Mouse (Mus musculus) forebrain, postnatal 0 days (tissue): ENCODE measurements at regions not wholly inside any gene's neighbourhood (a gene's known extent, or its start where the extent isn't known, plus 50 kb on each side); places are given as distances from the start of the nearest gene placed in this dataset.

Experiments
- ATAC-seq: fragments of 200-750 bp; cut with Nextera tagmentation; 2 replicates; pipeline ENCODE4 v1.8.0; 2017; ENCODE audit warnings: mild to moderate bottlenecking, moderate library complexity
- DNase-seq: peaks from one replicate; pipeline ENCODE4 v3.0.0-alpha.2; 2015
- H3K27ac ChIP-seq: fragments of 300-500 bp; sonication (generic); 2 replicates; pipeline ENCODE4 v1.5.1; 2014; ENCODE audit warnings: low read depth, mild to moderate bottlenecking, antibody characterized with exemption, low read length, moderate library complexity, mixed read lengths
- H3K27me3 ChIP-seq: fragments of 300-500 bp; sonication (generic); 2 replicates; pipeline ENCODE4 v1.6.1; 2014; ENCODE audit warnings: mild to moderate bottlenecking, low read length, mixed read lengths; ENCODE audit not compliant: insufficient read depth
- H3K36me3 ChIP-seq: fragments of 300-500 bp; sonication (generic); 2 replicates; pipeline ENCODE4 v1.6.1; 2014; ENCODE audit warnings: mild to moderate bottlenecking, moderate library complexity; ENCODE audit not compliant: insufficient read depth
- H3K4me1 ChIP-seq: fragments of 300-500 bp; sonication (generic); 2 replicates; pipeline ENCODE4 v1.6.1; 2014; ENCODE audit warnings: antibody characterized with exemption; ENCODE audit not compliant: insufficient read depth
- H3K4me2 ChIP-seq: fragments of 300-500 bp; sonication (generic); 2 replicates; pipeline ENCODE4 v1.6.1; 2014; ENCODE audit warnings: low read depth, mild to moderate bottlenecking, moderate library complexity
- H3K4me3 ChIP-seq: fragments of 300-500 bp; sonication (generic); 2 replicates; pipeline ENCODE4 v1.5.1; 2014; ENCODE audit warnings: low read depth, low read length, mixed read lengths
- H3K9ac ChIP-seq: fragments of 300-500 bp; sonication (generic); 2 replicates; pipeline ENCODE4 v1.6.1; 2014; ENCODE audit warnings: mild to moderate bottlenecking
- H3K9me3 ChIP-seq: fragments of 300-500 bp; sonication (generic); 2 replicates; pipeline ENCODE4 v1.6.1; 2016; ENCODE audit warnings: low read length
- CTCF ChIP-seq: sonication (generic); IDR thresholded peaks from 2 replicates; pipeline ENCODE4 v1.5.1; 2016; ENCODE audit warnings: antibody characterized with exemption, control low read depth, low read depth
- WGBS: fragments of 180-500 bp; shearing (Covaris S2); extraction: QIAGEN DNeasy Blood & Tissue Kit; methylation state at CpG from one replicate; pipeline ENCODE4 v1.1.7; 2014; 5-methylcytosine and 5-hydroxymethylcytosine counted together

- ATAC-seq (no peak), DNase-seq (no peak)
- no peak for TF ChIP-seq CTCF
- H3K36me3 ChIP-seq: no peaks in the 10 kb centered on the region
- no peaks in the 10 kb centered on the region for H3K9me3 ChIP-seq
- H3K9ac ChIP-seq: no peak overlapping the region
- no peak overlapping the region for H3K4me3 ChIP-seq
- 81% methylated on average over 10 of the region's 10 CpGs for WGBS
- no peaks in the 10 kb centered on the region for H3K4me1 ChIP-seq
- H3K27me3 ChIP-seq: no peaks in the 10 kb centered on the region
- no peak overlapping the region for H3K27ac ChIP-seq
- no peak overlapping the region for H3K4me2 ChIP-seq
Measured at GRCm38 (mm10) chr6:147773904-147774303, 273.2 kb upstream of the Far2 start.

DNA sequence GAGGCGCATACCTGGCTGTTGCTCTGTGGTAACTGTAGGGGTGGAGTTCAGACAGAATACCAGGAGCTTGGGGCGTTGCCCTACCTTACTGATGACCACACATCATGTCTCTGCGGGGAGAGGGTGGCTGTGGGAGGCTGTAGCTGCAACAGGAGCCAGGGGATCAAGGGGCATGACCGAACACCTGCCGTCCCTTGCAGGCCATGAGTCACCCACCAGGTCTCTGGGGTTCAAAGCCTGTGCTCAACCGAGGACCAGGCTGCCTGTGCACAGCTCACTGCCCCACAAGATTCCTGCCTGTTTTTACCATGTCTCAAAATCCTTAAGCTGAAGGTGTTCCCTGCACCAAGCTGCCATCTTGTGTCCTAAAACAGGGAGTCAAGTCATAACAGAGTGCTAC is 272.4 kb upstream of the Far2 start:
- Histone ChIP-seq H3K27ac (no peak overlapping the region), H3K4me2 (no peak overlapping the region), H3K9ac (no peak overlapping the region), H3K9me3 (no peaks in the 10 kb centered on the region), H3K27me3 (no peaks in the 10 kb centered on the region), H3K36me3 (no peaks in the 10 kb centered on the region), H3K4me1 (no peaks in the 10 kb centered on the region), H3K4me3 (no peak overlapping the region)
- ATAC-seq (no peak), DNase-seq (no peak)
- TF ChIP-seq CTCF: no peak
- 84% methylated on average over 6 of the region's 6 CpGs for WGBS

- ATAC-seq (no peak), DNase-seq (no peak)
- H3K4me1 ChIP-seq: no peaks in the 10 kb centered on the region
- TF ChIP-seq CTCF: no peak
- no peaks in the 10 kb centered on the region for H3K27me3 ChIP-seq
- H3K9me3 ChIP-seq: no peaks in the 10 kb centered on the region
- no peak overlapping the region for H3K4me3 ChIP-seq
- no peak overlapping the region for H3K4me2 ChIP-seq
- WGBS: 92% methylated on average over 1 of the region's 1 CpGs
- no peak overlapping the region for H3K9ac ChIP-seq
- no peaks in the 10 kb centered on the region for H3K36me3 ChIP-seq
- H3K27ac ChIP-seq: no peak overlapping the region
Measured at GRCm38 (mm10) chr6:147779466-147779865, 267.6 kb upstream of the Far2 start.

- H3K4me3 ChIP-seq: no peak overlapping the region
- no peaks in the 10 kb centered on the region for H3K4me1 ChIP-seq
- no peak overlapping the region for H3K27ac ChIP-seq
- no peak for ATAC-seq
- no peak for TF ChIP-seq CTCF
- H3K9ac ChIP-seq: no peak overlapping the region
- 71% methylated on average over 2 of the region's 2 CpGs for WGBS
- no peaks in the 10 kb centered on the region for H3K27me3 ChIP-seq
- H3K9me3 ChIP-seq: no peaks in the 10 kb centered on the region
- DNase-seq: no peak
- H3K36me3 ChIP-seq: no peaks in the 10 kb centered on the region
- no peak overlapping the region for H3K4me2 ChIP-seq
Measured at GRCm38 (mm10) chr6:147784249-147784648, 262.8 kb upstream of the Far2 start.

GRCm38 (mm10) chr6:147784854-147785253 is 262.2 kb upstream of the Far2 start:
- ATAC-seq (no peak), DNase-seq (no peak)
- Histone ChIP-seq H3K27me3 (no peaks in the 10 kb centered on the region), H3K4me3 (no peak overlapping the region), H3K36me3 (no peaks in the 10 kb centered on the region), H3K27ac (no peak overlapping the region), H3K4me2 (no peak overlapping the region), H3K4me1 (no peaks in the 10 kb centered on the region), H3K9ac (no peak overlapping the region), H3K9me3 (no peaks in the 10 kb centered on the region)
- TF ChIP-seq CTCF: no peak
- WGBS: 96% methylated on average over 6 of the region's 6 CpGs

DNA sequence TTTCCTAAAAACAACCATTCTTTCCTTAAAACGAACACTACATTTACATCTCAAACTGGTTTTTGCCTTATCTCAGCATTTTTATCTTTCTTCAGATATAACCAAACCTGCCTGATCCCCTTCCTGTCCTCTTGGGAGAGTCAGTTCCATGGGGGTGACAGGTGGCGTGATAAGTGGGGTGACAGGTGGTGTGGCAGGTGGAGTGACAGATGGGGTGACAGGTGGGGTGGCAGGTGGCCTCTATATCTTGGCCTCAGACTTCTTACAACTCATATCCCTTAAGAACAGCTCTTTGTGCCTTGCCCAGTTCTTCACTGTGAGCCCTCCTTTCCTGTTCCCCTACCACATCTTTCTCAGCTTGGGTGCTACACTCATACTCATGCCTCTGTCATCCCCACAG is 259.0 kb upstream of the Far2 start:
- Histone ChIP-seq H3K9ac (no peak overlapping the region), H3K27ac (no peak overlapping the region), H3K36me3 (no peaks in the 10 kb centered on the region), H3K4me3 (no peak overlapping the region), H3K27me3 (no peaks in the 10 kb centered on the region), H3K4me1 (no peaks in the 10 kb centered on the region), H3K9me3 (no peaks in the 10 kb centered on the region), H3K4me2 (no peak overlapping the region)
- no peak for DNase-seq
- TF ChIP-seq CTCF: no peak
- WGBS: 72% methylated on average over 2 of the region's 2 CpGs
- no peak for ATAC-seq

GRCm38 (mm10) chr6:147789112-147789511 is 257.9 kb upstream of the Far2 start:
- no peak overlapping the region for H3K4me2 ChIP-seq
- no peak for DNase-seq
- no peaks in the 10 kb centered on the region for H3K4me1 ChIP-seq
- no peak for ATAC-seq
- no peaks in the 10 kb centered on the region for H3K36me3 ChIP-seq
- WGBS: 65% methylated on average over 6 of the region's 6 CpGs
- no peak overlapping the region for H3K27ac ChIP-seq
- no peak overlapping the region for H3K4me3 ChIP-seq
- TF ChIP-seq CTCF: no peak
- H3K27me3 ChIP-seq: no peaks in the 10 kb centered on the region
- no peaks in the 10 kb centered on the region for H3K9me3 ChIP-seq
- H3K9ac ChIP-seq: no peak overlapping the region

DNA sequence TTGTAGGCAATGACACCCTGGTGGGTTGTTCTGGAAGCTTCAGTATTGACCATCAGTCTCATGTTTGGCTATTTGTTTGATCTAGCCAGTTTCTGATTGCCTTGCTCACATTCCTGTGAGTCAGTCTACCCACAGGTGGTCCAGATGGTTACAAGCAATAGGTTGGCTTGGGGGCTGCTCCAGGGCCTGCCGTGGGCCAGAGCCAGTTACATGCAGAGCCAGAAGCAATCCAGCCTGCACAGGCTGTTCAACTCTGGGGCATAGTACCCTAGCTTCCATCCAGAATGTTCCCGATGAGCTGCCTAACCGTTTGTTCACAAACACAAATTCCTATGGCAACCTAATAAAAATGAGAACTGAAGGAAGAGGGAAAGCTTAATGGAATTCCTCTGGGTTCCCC is 253.2 kb upstream of the Far2 start:
- Histone ChIP-seq H3K9ac (no peak overlapping the region), H3K27me3 (no peaks in the 10 kb centered on the region), H3K4me3 (no peak overlapping the region), H3K9me3 (no peaks in the 10 kb centered on the region), H3K4me2 (no peak overlapping the region), H3K4me1 (no peaks in the 10 kb centered on the region), H3K36me3 (no peaks in the 10 kb centered on the region), H3K27ac (no peak overlapping the region)
- 26% methylated on average over 3 of the region's 3 CpGs for WGBS
- ATAC-seq: no peak
- no peak for TF ChIP-seq CTCF
- DNase-seq: no peak
